In genomic region chr2:170302825-170303224, GRCm38 (mm10) we compare ENCODE assay signal across 19 mouse cellular contexts.
DNase-seq lines count a peak whose midpoint lies in the region; ATAC-seq and TF ChIP-seq lines count a peak whose summit lies in the region.
"Had no signal": no experiment of that assay in that cellular context is flagged by ENCODE, and none has a peak within 500 bp of the region (broad histone marks: within the 10 kb centered on the region; RNA-seq: fewer than 3 reads in every experiment).

No protein-coding gene starts in this region.

- TF ChIP-seq POLR2A in thymus, adult 2 months (IDR thresholded peaks at IDR 0.05; ENCODE audit: control insufficient read depth, extremely low read depth, insufficient read depth, low read length, poor library complexity), result no peak

- no peaks in the 10 kb centered on the region for H3K9me3 ChIP-seq in liver, postnatal 0 days (ENCODE audit: low read length)
- H3K9me3 ChIP-seq in liver, embryonic 12.5 days (replicated peaks), result 0 out of 2 replicates have a peak, but pooled peaks cover 5% of the 10 kb centered on the region
- H3K9me3 ChIP-seq: embryonic facial prominence, embryonic 15.5 days; heart, embryonic 15.5 days; hindbrain, embryonic 13.5 days; neural tube, embryonic 13.5 days had no signal

- no peak overlapping the region for H3K9ac ChIP-seq in liver, postnatal 0 days (replicated peaks)
- no peak overlapping the region for H3K9ac ChIP-seq in liver, embryonic 12.5 days
- H3K9ac ChIP-seq: embryonic facial prominence, embryonic 15.5 days; heart, embryonic 15.5 days; hindbrain, embryonic 13.5 days; liver, embryonic 13.5 days; neural tube, embryonic 13.5 days had no signal

- DNase-seq in liver, postnatal 0 days, result peak; percentile 42
- DNase-seq in thymus, postnatal 4 days, result peak; percentile 40
- no peak for DNase-seq in thymus, adult 2 months
- DNase-seq in testis, postnatal 14 days (ENCODE audit: low spot score), result peak; percentile 64
- DNase-seq in right cerebral cortex, postnatal 36 days (ENCODE audit: low spot score in 2 of 2), result no peak
- DNase-seq in embryo, embryonic 10 days (ENCODE audit: low spot score), result no peak
- DNase-seq: adrenal gland, adult 2 months; cerebellum, adult 2 months; heart, adult 11 months; kidney, adult 18-20 months; kidney, postnatal 36 days; liver, embryonic 13.5 days; right cerebral cortex, postnatal 4 days had no signal

- H3K27ac ChIP-seq in liver, postnatal 0 days (ENCODE audit: low read depth), result 0 out of 2 replicates have a peak overlapping the region, but pooled peaks have one; percentile 30
- no peak overlapping the region for H3K27ac ChIP-seq in liver, embryonic 12.5 days
- no peak overlapping the region for H3K27ac ChIP-seq in thymus, adult 2 months (ENCODE audit: control insufficient read depth, insufficient read depth, low read length)
- H3K27ac ChIP-seq: embryonic facial prominence, embryonic 15.5 days; heart, embryonic 15.5 days; hindbrain, embryonic 13.5 days; liver, embryonic 13.5 days; neural tube, embryonic 13.5 days had no signal

- H3K4me3 ChIP-seq in liver, postnatal 0 days (ENCODE audit: low read depth, low read length), result no peak overlapping the region
- no peak overlapping the region for H3K4me3 ChIP-seq in liver, embryonic 12.5 days
- no peak overlapping the region for H3K4me3 ChIP-seq in thymus, adult 2 months (ENCODE audit: control insufficient read depth, insufficient read depth, low read length)
- H3K4me3 ChIP-seq: embryonic facial prominence, embryonic 15.5 days; heart, embryonic 15.5 days; hindbrain, embryonic 13.5 days; liver, embryonic 13.5 days; neural tube, embryonic 13.5 days had no signal

- peaks cover 4% of the 10 kb centered on the region; the same call in 1 of the 2 replicates for H3K4me1 ChIP-seq in liver, postnatal 0 days (ENCODE audit: insufficient read depth)
- no peaks in the 10 kb centered on the region for H3K4me1 ChIP-seq in liver, embryonic 12.5 days
- peaks cover 16% of the 10 kb centered on the region for H3K4me1 ChIP-seq in thymus, adult 2 months (replicated peaks; ENCODE audit: control insufficient read depth, insufficient read depth, low read length)
- H3K4me1 ChIP-seq: liver, embryonic 13.5 days had no signal

- H3K36me3 ChIP-seq in liver, postnatal 0 days (replicated peaks; ENCODE audit: insufficient read depth, low read length), result no peaks in the 10 kb centered on the region
- H3K36me3 ChIP-seq in liver, embryonic 12.5 days, result no peaks in the 10 kb centered on the region
- no peaks in the 10 kb centered on the region for H3K36me3 ChIP-seq in thymus, adult 2 months (ENCODE audit: control insufficient read depth, insufficient read depth, low read length)
- H3K36me3 ChIP-seq: embryonic facial prominence, embryonic 15.5 days; heart, embryonic 15.5 days; hindbrain, embryonic 13.5 days; liver, embryonic 13.5 days; neural tube, embryonic 13.5 days had no signal

- peak; percentile 37; the same call in 1 of the 2 replicates for ATAC-seq in liver, postnatal 0 days
- no peak for ATAC-seq in liver, embryonic 12.5 days
- 0 out of 2 replicates have a peak, but pooled peaks have one; percentile 12 for ATAC-seq in common myeloid progenitor, adult 5-6 weeks (replicated peaks; ENCODE audit: low read depth, poor library complexity, severe bottlenecking)

- H3K27me3 ChIP-seq in liver, postnatal 0 days (ENCODE audit: insufficient read depth, low read length), result no peaks in the 10 kb centered on the region
- no peaks in the 10 kb centered on the region for H3K27me3 ChIP-seq in liver, embryonic 12.5 days (replicated peaks)
- H3K27me3 ChIP-seq in thymus, adult 2 months (ENCODE audit: control insufficient read depth, insufficient read depth, low read length), result no peaks in the 10 kb centered on the region
- H3K27me3 ChIP-seq: embryonic facial prominence, embryonic 15.5 days; heart, embryonic 15.5 days; hindbrain, embryonic 13.5 days; liver, embryonic 13.5 days; neural tube, embryonic 13.5 days had no signal

- 64% methylated on average over 8 of the region's 8 CpGs for WGBS in liver, postnatal 0 days (ENCODE audit: insufficient replicate concordance)
- WGBS in liver, embryonic 12.5 days (ENCODE audit: insufficient replicate concordance), result 70% methylated on average over 8 of the region's 8 CpGs
- 48% methylated on average over 8 of the region's 8 CpGs for WGBS in thymus, adult 2 months

- TF ChIP-seq EP300 in liver, postnatal 0 days (IDR thresholded peaks at IDR 0.05; ENCODE audit: low read depth), result no peak

- peak; percentile 39 for TF ChIP-seq CTCF in liver, postnatal 0 days (IDR thresholded peaks at IDR 0.05; ENCODE audit: low read depth)
- TF ChIP-seq CTCF in thymus, adult 2 months (IDR thresholded peaks at IDR 0.05; ENCODE audit: borderline replicate concordance, control insufficient read depth, extremely low read depth, insufficient read depth, low read length, poor library complexity), result no peak

- no peak overlapping the region for H3K4me2 ChIP-seq in liver, postnatal 0 days (ENCODE audit: low read depth, low read length)
- no peak overlapping the region for H3K4me2 ChIP-seq in liver, embryonic 12.5 days
- H3K4me2 ChIP-seq: embryonic facial prominence, embryonic 15.5 days; heart, embryonic 15.5 days; hindbrain, embryonic 13.5 days; liver, embryonic 13.5 days; neural tube, embryonic 13.5 days had no signal

Comparison
In these comparisons a context has a peak if more than half of its experiments do, and no peak if none do; other contexts are left out.
1. DNase-seq: peak in liver, postnatal 0 days (single experiment), thymus, postnatal 4 days (single experiment) and testis, postnatal 14 days (single experiment); none in thymus, adult 2 months (single experiment), right cerebral cortex, postnatal 36 days (0 of 2) and embryo, embryonic 10 days (single experiment).